Mouse (Mus musculus) layer of hippocampus, postnatal 25 days (tissue): ENCODE data around the gene Tepsin. TPM values are rescaled to one million over a fixed set of nuclear protein-coding genes. Genes with fewer than 3 reads are reported as not detected.

Experiments used
- DNase-seq, 2 experiments: peaks; one replicate each; pipeline ENCODE4 v3.0.0; 2022; ENCODE audit warnings: mixed read lengths in 2 of 2, low spot score in 1 of 2; ENCODE audit errors: extremely low spot score in 1 of 2
- total RNA-seq, 2 experiments: library from RNA; stranded (reverse); gene quantifications; 2 replicates each; pipeline ENCODE4 v1.2.3; 2021

Gene Tepsin
- total RNA-seq, 2 experiments from 2014 or later: 15.8 to 17.6 TPM

- DNase-seq: no peak
Observed at GRCm38 (mm10) chr11:120112136-120112535, 13.6 kb upstream of the Tepsin start.

GRCm38 (mm10) chr11:120111033-120111432 is 12.5 kb upstream of the Tepsin start:
- peak; percentile 44 to 73 for DNase-seq

- DNase-seq: no peak
Observed at GRCm38 (mm10) chr11:120110554-120110953, 12.0 kb upstream of the Tepsin start.

- no peak for DNase-seq
Observed at GRCm38 (mm10) chr11:120109558-120110210, 11.2 kb upstream of the Tepsin start.

GRCm38 (mm10) chr11:120107796-120108195 is 9.3 kb upstream of the Tepsin start:
- DNase-seq: no peak

- DNase-seq: no peak
Observed at GRCm38 (mm10) chr11:120107026-120107425, 8.5 kb upstream of the Tepsin start.

GRCm38 (mm10) chr11:120103431-120103997 is 5.0 kb upstream of the Tepsin start:
- DNase-seq: no peak

GRCm38 (mm10) chr11:120101036-120101435 is 2.5 kb upstream of the Tepsin start:
- DNase-seq: peak; percentile 44 to 69

- DNase-seq: no peak
Observed at GRCm38 (mm10) chr11:120092817-120093591, 5.5 kb downstream of the Tepsin start.

GRCm38 (mm10) chr11:120090661-120091060 is 7.9 kb downstream of the Tepsin start:
- DNase-seq: no peak

GRCm38 (mm10) chr11:120086702-120087152 is 11.8 kb downstream of the Tepsin start, which contains the start of gene Cep131:
Gene Cep131, minus strand, starts transcription at chr11:120086827.
- peak; percentile 87 to 89 for DNase-seq

- no peak for DNase-seq
Observed at GRCm38 (mm10) chr11:120085891-120086627, 12.5 kb downstream of the Tepsin start.

GRCm38 (mm10) chr11:120080282-120080681 is 18.2 kb downstream of the Tepsin start:
- no peak for DNase-seq

- no peak for DNase-seq
Observed at GRCm38 (mm10) chr11:120076191-120076590, 22.3 kb downstream of the Tepsin start.

- no peak for DNase-seq
Observed at GRCm38 (mm10) chr11:120072986-120073647, 25.4 kb downstream of the Tepsin start.

GRCm38 (mm10) chr11:120071731-120072320 is 26.7 kb downstream of the Tepsin start:
- no peak for DNase-seq

- no peak for DNase-seq
Observed at GRCm38 (mm10) chr11:120071065-120071464, 27.5 kb downstream of the Tepsin start.

- DNase-seq: no peak
Observed at GRCm38 (mm10) chr11:120070286-120070930, 28.1 kb downstream of the Tepsin start.

- no peak for DNase-seq
Observed at GRCm38 (mm10) chr11:120069261-120069660, 29.3 kb downstream of the Tepsin start.
